Mouse (Mus musculus) right cerebral cortex, postnatal 25 days (tissue): ENCODE measurements around the gene Tmem223.

Experiments used
- DNase-seq: peaks from one replicate; pipeline ENCODE4 v3.0.0; 2022

Gene Tmem223

DNA sequence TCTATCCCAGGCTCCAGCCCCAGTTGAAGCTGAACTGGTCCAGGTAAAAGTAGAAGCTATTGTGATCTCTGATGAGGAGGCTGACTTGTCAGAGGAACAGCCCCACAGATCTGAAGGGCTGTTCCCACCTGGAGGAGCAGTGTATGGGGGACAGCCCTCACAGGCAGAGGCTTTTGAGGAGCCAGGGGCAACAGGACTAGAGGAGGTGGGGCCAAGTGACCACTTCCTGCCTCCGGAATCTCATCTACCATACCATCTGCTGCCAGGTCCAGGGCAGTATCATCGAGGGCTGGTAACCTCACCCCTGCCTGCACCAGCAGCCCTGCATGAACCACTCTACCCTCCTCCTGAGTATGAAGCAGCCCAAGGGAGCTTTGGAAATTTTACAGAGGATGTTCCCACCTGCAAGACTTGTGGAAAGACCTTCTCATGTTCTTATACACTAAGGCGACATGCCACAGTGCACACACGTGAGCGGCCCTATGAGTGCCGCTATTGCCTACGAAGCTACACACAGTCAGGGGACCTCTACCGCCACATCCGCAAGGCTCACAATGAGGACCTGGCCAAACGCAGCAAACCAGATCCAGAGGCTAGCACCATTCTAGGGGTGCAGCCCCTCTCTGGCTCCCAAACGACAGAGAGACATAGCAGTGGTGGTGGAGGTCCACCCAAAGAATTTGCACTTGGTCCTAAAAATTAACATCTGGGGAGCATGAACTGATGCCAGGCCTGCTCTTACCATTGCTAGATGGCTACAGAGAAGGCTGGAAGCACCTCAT lies 33.3 kb downstream of the Tmem223 start:
- no peak for DNase-seq

DNA sequence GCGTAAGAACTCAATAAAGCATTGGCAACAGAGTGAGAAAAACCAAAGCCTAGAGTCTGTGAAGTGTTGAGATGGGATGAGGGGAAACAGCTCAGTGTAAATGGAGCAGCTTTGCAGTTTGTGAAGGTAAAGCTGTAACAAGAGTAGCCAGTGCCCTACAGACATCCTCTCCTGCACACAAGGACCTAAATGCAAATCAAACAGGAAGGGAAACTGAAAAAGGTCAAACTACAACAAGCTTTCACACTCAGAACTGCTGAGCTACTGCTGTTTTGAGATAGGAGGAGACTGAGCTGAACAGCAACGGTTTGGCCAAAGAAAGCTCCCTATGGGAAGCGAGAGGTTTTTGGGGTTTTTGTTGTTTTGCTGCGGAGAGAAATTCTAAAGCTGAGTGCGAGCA lies 36.0 kb downstream of the Tmem223 start:
- DNase-seq: no peak

DNA sequence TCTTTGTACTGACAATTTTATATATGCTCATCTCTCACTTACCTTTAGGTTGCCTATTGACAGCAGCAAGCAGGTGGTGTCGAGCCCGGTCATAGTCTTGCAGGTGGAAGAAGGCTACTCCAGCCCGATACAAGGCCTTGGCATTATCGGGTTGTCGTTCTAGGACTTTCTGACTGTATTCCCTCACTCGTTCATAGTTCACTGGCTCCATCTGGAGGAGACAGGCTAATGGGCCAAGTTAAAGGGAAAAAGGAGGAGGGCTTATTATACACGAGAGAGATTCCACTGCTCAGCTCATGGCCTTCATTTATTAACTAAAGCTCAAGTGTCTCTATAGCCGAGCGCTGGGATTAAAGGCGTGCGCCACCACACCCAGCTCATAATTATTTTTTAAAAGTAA lies 45.0 kb downstream of the Tmem223 start:
- DNase-seq: no peak

DNA sequence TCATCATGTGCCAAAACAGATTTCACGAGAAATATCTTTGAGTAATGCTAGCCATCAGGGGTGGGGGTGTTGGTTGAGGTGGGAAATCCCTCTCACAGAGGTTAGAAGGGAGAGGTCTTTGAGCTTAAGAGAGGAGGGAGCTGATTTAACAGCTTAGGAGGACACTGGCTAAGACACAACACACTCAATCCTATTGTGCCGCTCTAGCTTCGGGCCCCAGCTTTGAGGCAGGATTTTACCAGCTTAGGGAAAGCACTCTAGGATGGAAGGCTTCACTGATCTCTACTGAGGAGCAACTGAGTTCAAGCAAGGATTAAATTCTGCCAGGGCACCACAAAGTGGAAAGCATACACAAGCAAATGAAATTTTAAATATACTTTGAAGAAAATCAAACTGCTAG lies 46.2 kb downstream of the Tmem223 start:
- no peak for DNase-seq

DNA sequence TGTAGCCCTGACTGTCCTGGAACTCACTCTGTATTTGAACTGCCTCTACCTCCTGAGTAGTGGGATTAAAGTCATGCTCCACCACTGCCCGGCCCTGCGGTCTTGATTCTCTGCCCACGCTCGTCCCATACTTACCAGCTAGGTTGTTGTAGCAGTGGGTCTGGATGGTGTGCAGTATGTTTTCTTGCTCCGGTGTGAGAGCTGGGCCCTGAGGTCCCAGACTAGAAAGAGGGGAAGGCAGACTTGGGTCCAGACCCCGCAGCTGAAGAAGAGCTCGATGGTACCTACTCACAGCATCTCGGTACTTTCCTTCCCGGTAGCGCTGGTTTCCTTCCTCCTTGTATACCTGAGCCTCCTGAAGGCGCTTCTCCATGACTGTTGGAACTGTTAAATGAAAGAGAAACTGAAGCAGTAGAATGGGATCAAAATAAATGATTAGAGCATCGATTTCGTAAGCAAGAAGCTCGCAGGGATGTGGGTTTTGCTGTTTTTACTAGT lies 47.6 kb downstream of the Tmem223 start:
- no peak for DNase-seq

DNA sequence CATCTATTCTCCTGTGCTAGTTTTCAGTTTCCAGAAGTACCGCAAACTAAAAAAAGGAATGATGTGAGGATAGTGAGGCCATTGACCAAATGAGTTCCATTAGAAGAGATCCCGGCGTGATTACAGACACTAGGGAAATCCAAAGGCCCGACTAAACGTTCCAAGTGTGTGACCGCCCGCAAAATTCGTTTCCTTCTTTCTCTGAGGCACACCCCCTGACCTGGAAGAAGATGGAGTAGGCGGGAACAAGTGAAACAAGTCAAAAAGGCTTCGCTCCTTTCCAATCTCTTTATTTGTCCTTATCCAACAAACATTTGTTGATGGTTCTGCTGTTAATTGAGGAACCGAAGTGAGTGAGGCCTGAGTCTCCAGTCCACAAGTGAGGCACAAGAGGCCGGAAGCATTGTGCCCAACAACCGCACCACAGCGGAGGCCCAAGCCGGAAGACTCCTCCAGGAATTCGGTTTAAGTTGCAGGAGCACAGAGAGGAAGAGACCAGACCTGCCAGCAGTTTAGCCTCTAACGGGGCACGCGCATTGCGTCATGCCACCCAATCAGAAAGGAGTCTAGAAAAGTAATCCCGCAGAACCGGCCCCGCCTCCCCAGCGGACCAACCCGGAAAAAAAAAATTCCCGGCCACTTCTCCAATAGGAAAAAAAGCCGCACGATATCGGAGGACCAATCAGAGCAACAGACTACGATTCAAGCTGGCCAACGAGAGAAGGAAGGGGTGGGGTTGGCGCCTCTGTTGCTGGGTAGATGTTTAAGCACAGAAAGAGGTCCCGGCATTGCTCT lies 48.2 kb downstream of the Tmem223 start, which contains the start of gene Ttc9c:
Gene Ttc9c (minus strand): TSS at position 533 of the 795 bp plus-strand sequence.
- peak; percentile 95 for DNase-seq

DNA sequence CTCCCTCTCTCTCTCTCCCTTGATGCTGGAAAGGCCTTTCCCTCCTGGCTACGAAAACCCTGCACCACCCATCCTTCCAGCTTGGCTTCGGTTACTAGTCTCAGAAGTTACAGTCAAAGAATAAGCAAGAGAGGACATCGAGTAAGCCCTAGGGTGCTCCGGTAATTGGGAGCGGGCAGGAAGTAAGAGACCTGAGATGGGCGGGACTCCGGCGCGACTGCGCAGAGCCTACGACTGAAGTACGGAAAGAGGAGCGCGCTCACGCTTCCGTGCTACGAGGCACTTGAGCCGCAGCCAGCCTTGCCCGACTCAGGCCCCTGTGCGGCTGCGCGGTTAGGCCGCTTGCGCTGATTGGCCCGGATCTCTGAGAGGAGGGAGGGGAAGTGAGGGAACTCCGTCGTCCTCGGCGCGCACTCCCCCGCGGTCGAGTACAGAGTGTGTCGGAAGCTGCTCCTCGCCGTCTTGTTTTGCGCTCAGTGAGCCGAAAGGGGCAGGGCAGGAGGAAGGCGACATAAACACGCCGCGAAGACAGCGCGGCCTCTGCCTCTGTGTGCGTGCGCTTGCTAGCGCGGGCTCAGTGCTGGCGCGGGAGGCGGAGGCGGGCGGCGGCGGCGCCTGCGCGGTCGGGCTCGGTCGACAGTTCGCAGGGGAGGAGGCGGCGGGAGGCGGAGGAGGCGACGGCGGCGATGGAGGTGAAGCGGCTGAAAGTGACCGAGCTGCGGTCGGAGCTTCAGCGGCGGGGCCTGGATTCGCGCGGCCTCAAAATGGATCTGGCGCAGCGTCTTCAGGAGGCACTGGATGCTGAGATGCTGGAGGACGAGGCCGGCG lies 49.0 kb downstream of the Tmem223 start, which contains the start of gene Hnrnpul2:
Gene Hnrnpul2 (plus strand): TSS at position 415 of the 828 bp plus-strand sequence.
- peak; percentile 99 for DNase-seq

DNA sequence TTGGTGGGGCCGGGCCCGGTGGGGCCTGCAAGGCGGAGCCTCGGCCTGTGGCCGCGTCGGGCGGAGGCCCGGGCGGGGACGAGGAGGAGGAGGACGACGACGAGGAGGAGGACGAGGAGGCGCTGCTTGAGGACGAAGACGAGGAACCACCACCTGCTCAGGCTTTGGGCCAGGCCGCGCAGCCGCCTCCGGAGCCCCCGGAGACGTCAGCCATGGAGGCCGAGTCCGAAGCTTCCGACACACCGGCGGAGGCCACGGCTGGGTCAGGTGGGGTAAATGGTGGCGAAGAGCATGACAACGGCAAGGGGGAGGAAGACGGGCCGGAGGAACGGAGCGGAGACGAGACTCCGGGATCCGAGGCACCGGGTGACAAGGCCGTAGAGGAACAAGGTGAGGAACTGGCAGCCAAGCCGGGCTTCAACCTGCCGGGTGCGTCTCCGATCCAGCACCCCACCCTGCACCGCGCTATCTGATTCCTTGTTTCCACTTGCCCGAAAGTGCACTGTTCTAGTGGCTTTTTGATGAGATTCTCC lies 49.7 kb downstream of the Tmem223 start:
- DNase-seq: no peak

DNA sequence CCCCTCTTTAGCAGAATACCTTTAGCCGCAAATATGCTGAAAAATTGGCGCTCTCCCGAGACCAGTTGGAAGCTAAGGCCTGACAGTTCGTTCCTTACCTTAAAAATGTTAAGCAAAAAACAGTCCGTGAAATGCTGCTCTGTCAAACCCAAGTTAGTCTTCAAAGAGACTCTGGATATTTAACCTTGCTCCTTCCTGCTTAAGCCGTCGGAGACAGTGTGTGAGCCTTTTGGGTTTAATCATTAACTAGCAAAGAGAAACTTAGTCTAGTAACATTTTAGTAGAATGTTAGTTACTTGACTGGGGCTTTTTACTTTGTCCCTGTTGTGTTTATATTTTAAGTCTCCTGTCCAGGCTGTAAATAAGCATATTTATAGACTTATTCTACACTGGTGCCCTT lies 50.4 kb downstream of the Tmem223 start:
- no peak for DNase-seq
